Mouse (Mus musculus) kidney, embryonic 15.5 days (tissue): ENCODE measurements around the gene Hsd17b14. TPM values are rescaled to one million over a fixed set of nuclear protein-coding genes. Genes with fewer than 3 reads are reported as not detected.

ENCODE experiments used
- ATAC-seq: fragments of 200-750 bp; cut with Nextera tagmentation; replicated peaks from 2 replicates; pipeline ENCODE4 v1.8.0; 2017; ENCODE audit warnings: moderate TSS enrichment; ENCODE audit not compliant: low FRiP score
- H3K27ac ChIP-seq: fragments of 300-500 bp; sonication (generic); 2 replicates; pipeline ENCODE4 v1.5.1; 2015; ENCODE audit warnings: mild to moderate bottlenecking, inconsistent platforms
- H3K27me3 ChIP-seq: fragments of 300-500 bp; sonication (generic); 2 replicates; pipeline ENCODE4 v1.6.1; 2015; ENCODE audit warnings: inconsistent platforms
- H3K36me3 ChIP-seq: fragments of 300-500 bp; sonication (generic); 2 replicates; pipeline ENCODE4 v1.6.1; 2015; ENCODE audit warnings: inconsistent platforms
- H3K4me1 ChIP-seq: fragments of 300-500 bp; sonication (generic); 2 replicates; pipeline ENCODE4 v1.6.1; 2015; ENCODE audit warnings: inconsistent platforms
- H3K4me2 ChIP-seq: fragments of 300-500 bp; sonication (generic); 2 replicates; pipeline ENCODE4 v1.6.1; 2015; ENCODE audit warnings: moderate library complexity, mild to moderate bottlenecking, inconsistent platforms
- H3K4me3 ChIP-seq: fragments of 300-500 bp; sonication (generic); replicated peaks from 2 replicates; pipeline ENCODE4 v1.5.1; 2015; ENCODE audit warnings: mild to moderate bottlenecking, inconsistent platforms
- H3K9ac ChIP-seq: fragments of 300-500 bp; sonication (generic); 2 replicates; pipeline ENCODE4 v1.6.1; 2015; ENCODE audit warnings: mild to moderate bottlenecking, inconsistent platforms
- H3K9me3 ChIP-seq: fragments of 300-500 bp; sonication (generic); replicated peaks from 2 replicates; pipeline ENCODE4 v1.6.1; 2016; ENCODE audit warnings: inconsistent platforms
- WGBS: fragments of 180-500 bp; shearing (Covaris S2); methylation state at CpG from one replicate; pipeline ENCODE4 v1.1.7; 2015; ENCODE audit warnings: mixed read lengths; 5-methylcytosine and 5-hydroxymethylcytosine counted together
- polyA plus RNA-seq: library from polyadenylated mRNA; unstranded; fragments of >200 nt; fragmentation: Nextera tagmentation; extraction: Ambion mirVana; gene quantifications from 2 replicates; pipeline ENCODE4 v1.2.1, GENCODE M21; 2015

Gene Hsd17b14
- polyA plus RNA-seq, 1 experiment from 2014 or later: 14.8 TPM

GRCm38 (mm10) chr7:45571966-45572365 is 17.3 kb downstream of the Hsd17b14 start:
- H3K27me3 ChIP-seq: no peaks in the 10 kb centered on the region
- 0 out of 2 replicates have a peak overlapping the region, but pooled peaks have one; percentile 93 for H3K27ac ChIP-seq
- H3K4me2 ChIP-seq: peak overlapping the region; percentile 76
- no peak overlapping the region for H3K4me3 ChIP-seq
- H3K4me1 ChIP-seq: peaks cover 88% of the 10 kb centered on the region
- WGBS: 57% methylated on average over 1 of the region's 1 CpGs
- no peak for ATAC-seq
- H3K36me3 ChIP-seq: peaks cover 12% of the 10 kb centered on the region
- H3K9me3 ChIP-seq: no peaks in the 10 kb centered on the region
- 0 out of 2 replicates have a peak overlapping the region, but pooled peaks have one; percentile 8 for H3K9ac ChIP-seq

GRCm38 (mm10) chr7:45573954-45574353 is 19.3 kb downstream of the Hsd17b14 start:
- H3K9me3 ChIP-seq: no peaks in the 10 kb centered on the region
- H3K36me3 ChIP-seq: peaks cover 31% of the 10 kb centered on the region
- peak overlapping the region; percentile 86 for H3K27ac ChIP-seq
- peak overlapping the region; percentile 4; the same call in 1 of the 2 replicates for H3K9ac ChIP-seq
- ATAC-seq: no peak
- peak overlapping the region; percentile 43 for H3K4me2 ChIP-seq
- no peaks in the 10 kb centered on the region for H3K27me3 ChIP-seq
- WGBS: 53% methylated on average over 8 of the region's 8 CpGs
- H3K4me3 ChIP-seq: peak overlapping the region; percentile 30
- H3K4me1 ChIP-seq: peaks cover 70% of the 10 kb centered on the region

- peak overlapping the region; percentile 86 for H3K27ac ChIP-seq
- peaks cover 63% of the 10 kb centered on the region for H3K4me1 ChIP-seq
- no peaks in the 10 kb centered on the region for H3K9me3 ChIP-seq
- H3K27me3 ChIP-seq: no peaks in the 10 kb centered on the region
- ATAC-seq: peak; percentile 71
- H3K9ac ChIP-seq: peak overlapping the region; percentile 19
- H3K4me2 ChIP-seq: peak overlapping the region; percentile 43
- H3K36me3 ChIP-seq: peaks cover 34% of the 10 kb centered on the region
- peak overlapping the region; percentile 30 for H3K4me3 ChIP-seq
- 52% methylated on average over 15 of the region's 15 CpGs for WGBS
Observed at GRCm38 (mm10) chr7:45574472-45575379, 20.0 kb downstream of the Hsd17b14 start.

- Histone ChIP-seq H3K36me3 (peaks cover 60% of the 10 kb centered on the region), H3K9me3 (no peaks in the 10 kb centered on the region), H3K4me2 (no peak overlapping the region), H3K27ac (no peak overlapping the region), H3K4me1 (peaks cover 13% of the 10 kb centered on the region), H3K27me3 (no peaks in the 10 kb centered on the region), H3K4me3 (no peak overlapping the region), H3K9ac (no peak overlapping the region)
- 92% methylated on average over 6 of the region's 6 CpGs for WGBS
- no peak for ATAC-seq
Observed at GRCm38 (mm10) chr7:45585923-45586322, 31.2 kb downstream of the Hsd17b14 start.

GRCm38 (mm10) chr7:45587631-45588592 is 33.2 kb downstream of the Hsd17b14 start:
- no peak overlapping the region for H3K4me2 ChIP-seq
- peaks cover 43% of the 10 kb centered on the region for H3K36me3 ChIP-seq
- whole genome bisulfite sequencing: 86% methylated on average over 23 of the region's 23 CpGs
- H3K9ac ChIP-seq: no peak overlapping the region
- no peaks in the 10 kb centered on the region for H3K9me3 ChIP-seq
- no peak for ATAC-seq
- no peak overlapping the region for H3K4me3 ChIP-seq
- no peak overlapping the region for H3K27ac ChIP-seq
- peaks cover 13% of the 10 kb centered on the region for H3K4me1 ChIP-seq
- H3K27me3 ChIP-seq: no peaks in the 10 kb centered on the region

GRCm38 (mm10) chr7:45589173-45589572 is 34.5 kb downstream of the Hsd17b14 start:
- Histone ChIP-seq H3K36me3 (peaks cover 35% of the 10 kb centered on the region), H3K27ac (no peak overlapping the region), H3K27me3 (no peaks in the 10 kb centered on the region), H3K4me2 (peak overlapping the region; percentile 56), H3K9me3 (no peaks in the 10 kb centered on the region), H3K4me3 (peak overlapping the region; percentile 29), H3K9ac (no peak overlapping the region), H3K4me1 (peaks cover 13% of the 10 kb centered on the region)
- ATAC-seq: peak; percentile 98
- 4% methylated on average over 19 of the region's 19 CpGs for WGBS

GRCm38 (mm10) chr7:45589898-45590297 is 35.2 kb downstream of the Hsd17b14 start:
- Histone ChIP-seq H3K4me3 (no peak overlapping the region; the same call in 1 of the 2 replicates), H3K36me3 (peaks cover 28% of the 10 kb centered on the region), H3K9ac (no peak overlapping the region), H3K27me3 (no peaks in the 10 kb centered on the region), H3K9me3 (no peaks in the 10 kb centered on the region), H3K4me2 (0 out of 2 replicates have a peak overlapping the region, but pooled peaks have one; percentile 56), H3K27ac (no peak overlapping the region), H3K4me1 (peaks cover 13% of the 10 kb centered on the region)
- no peak for ATAC-seq
- WGBS: 96% methylated on average over 5 of the region's 5 CpGs

GRCm38 (mm10) chr7:45590874-45591273 is 36.2 kb downstream of the Hsd17b14 start:
- WGBS: 63% methylated on average over 3 of the region's 3 CpGs
- no peaks in the 10 kb centered on the region for H3K9me3 ChIP-seq
- H3K27ac ChIP-seq: no peak overlapping the region

GRCm38 (mm10) chr7:45591880-45592279 is 37.2 kb downstream of the Hsd17b14 start:
- 78% methylated on average over 7 of the region's 7 CpGs for WGBS
- Histone ChIP-seq H3K27me3 (no peaks in the 10 kb centered on the region), H3K9me3 (no peaks in the 10 kb centered on the region), H3K4me3 (no peak overlapping the region), H3K4me2 (no peak overlapping the region), H3K9ac (no peak overlapping the region), H3K36me3 (peaks cover 14% of the 10 kb centered on the region), H3K4me1 (peaks cover 13% of the 10 kb centered on the region), H3K27ac (no peak overlapping the region)
- no peak for ATAC-seq

More at GRCm38 (mm10) chr7:45590874-45591273, 36.2 kb downstream of the Hsd17b14 start:
- peaks cover 18% of the 10 kb centered on the region for H3K36me3 ChIP-seq
- H3K4me3 ChIP-seq: no peak overlapping the region
- H3K9ac ChIP-seq: no peak overlapping the region
- H3K4me2 ChIP-seq: no peak overlapping the region
- ATAC-seq: no peak
- peaks cover 13% of the 10 kb centered on the region for H3K4me1 ChIP-seq
- H3K27me3 ChIP-seq: no peaks in the 10 kb centered on the region

GRCm38 (mm10) chr7:45593118-45593815 is 38.6 kb downstream of the Hsd17b14 start:
- no peaks in the 10 kb centered on the region for H3K27me3 ChIP-seq

GRCm38 (mm10) chr7:45595176-45595575 is 40.5 kb downstream of the Hsd17b14 start:
- peaks cover 7% of the 10 kb centered on the region; the same call in 1 of the 2 replicates for H3K4me1 ChIP-seq
- no peaks in the 10 kb centered on the region for H3K9me3 ChIP-seq
- H3K9ac ChIP-seq: no peak overlapping the region
- H3K27me3 ChIP-seq: no peaks in the 10 kb centered on the region
- H3K36me3 ChIP-seq: no peaks in the 10 kb centered on the region
- H3K4me3 ChIP-seq: no peak overlapping the region
- no peak for ATAC-seq
- no peak overlapping the region for H3K27ac ChIP-seq
- H3K4me2 ChIP-seq: no peak overlapping the region
- 81% methylated on average over 4 of the region's 4 CpGs for WGBS

More at GRCm38 (mm10) chr7:45593118-45593815, 38.6 kb downstream of the Hsd17b14 start:
- Histone ChIP-seq H3K4me2 (no peak overlapping the region), H3K36me3 (peaks cover 4% of the 10 kb centered on the region; the same call in 1 of the 2 replicates), H3K4me3 (no peak overlapping the region), H3K9me3 (no peaks in the 10 kb centered on the region), H3K27ac (no peak overlapping the region), H3K9ac (no peak overlapping the region), H3K4me1 (peaks cover 10% of the 10 kb centered on the region; the same call in 1 of the 2 replicates)
- ATAC-seq: no peak
- WGBS: 20% methylated on average over 10 of the region's 10 CpGs
